Mouse (Mus musculus): ENCODE data around the gene Rala.

DNA sequence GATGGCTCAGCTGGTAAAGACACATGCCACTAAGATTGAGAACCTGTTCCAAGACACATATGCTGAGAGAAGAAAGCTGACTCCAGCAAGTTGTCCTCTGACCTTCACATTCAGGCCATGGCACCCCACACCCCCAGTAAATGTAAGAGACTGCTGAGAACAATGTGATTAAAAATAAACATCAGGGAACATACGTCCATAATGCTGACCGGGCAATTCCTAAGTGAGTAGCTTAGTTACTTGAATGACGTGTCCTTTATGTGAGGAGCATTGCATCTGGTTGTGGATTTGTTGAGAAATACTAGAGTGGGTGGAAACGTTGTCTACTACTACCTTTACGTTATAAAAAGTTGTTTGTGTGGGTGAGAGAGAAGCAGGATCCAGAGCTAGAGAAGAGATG is 38.6 kb upstream of the Rala start:
- no peak for TF ChIP-seq E2F4 (IDR thresholded peaks at IDR 0.05; ENCODE audit: insufficient read depth)
- TF ChIP-seq POLR2A (IDR thresholded peaks at IDR 0.05; ENCODE audit: insufficient read length, low read depth), result no peak
- TF ChIP-seq SRF (IDR thresholded peaks at IDR 0.05; ENCODE audit: control insufficient read depth, insufficient read length, low read depth), result no peak
- no peak for TF ChIP-seq USF1 (IDR thresholded peaks at IDR 0.05; ENCODE audit: low read depth)
- TF ChIP-seq TCF12 (IDR thresholded peaks at IDR 0.05; ENCODE audit: insufficient read depth, poor library complexity, severe bottlenecking), result no peak
- no peak for TF ChIP-seq MYOD1 (IDR thresholded peaks at IDR 0.05; ENCODE audit: control insufficient read depth in 1 of 3, insufficient read length in 2 of 3, low read depth in 2 of 3)
- no peak for TF ChIP-seq MYOG (IDR thresholded peaks at IDR 0.05; ENCODE audit: control insufficient read depth in 1 of 3, insufficient read depth in 1 of 3, insufficient read length in 2 of 3, low read depth in 2 of 3)
- TF ChIP-seq POLR2AphosphoS2 (IDR thresholded peaks at IDR 0.05; ENCODE audit: insufficient read length, low read depth), result no peak

Data from myocyte (in vitro differentiated cells).